Mouse (Mus musculus) urinary bladder, postnatal 10 days (tissue): ENCODE measurements around the gene Uchl4.
A peak's percentile ranks its signal among the peaks of the same experiment; 100 is the strongest.

Experiments used
- DNase-seq: peaks from one replicate; pipeline ENCODE4 v3.0.0; 2022; ENCODE audit warnings: low spot score

The Uchl4 gene

DNA sequence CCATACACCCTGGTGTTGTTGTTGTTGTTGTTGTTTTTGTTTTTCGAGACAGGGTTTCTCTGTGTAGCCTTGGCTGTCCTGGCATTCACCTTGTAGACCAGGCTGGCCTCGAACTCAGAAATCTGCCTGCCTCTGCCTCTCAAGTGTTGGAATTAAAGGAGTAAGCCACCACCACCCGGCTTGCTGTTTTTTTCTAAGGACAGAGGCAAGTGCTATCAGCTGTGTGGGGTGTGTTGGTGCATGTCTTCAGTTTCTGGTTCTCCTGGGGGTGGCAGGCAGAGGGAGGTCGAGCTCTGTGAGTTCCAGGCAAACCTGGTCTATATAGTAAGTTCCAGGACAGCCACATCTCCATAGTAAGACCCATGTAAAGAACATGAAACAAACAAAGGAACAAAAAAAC, 39.3 kb downstream of the Uchl4 start:
- DNase-seq: no peak

GRCm38 (mm10) chr9:64274919-64275318, 39.9 kb downstream of the Uchl4 start:
- DNase-seq: no peak

DNA sequence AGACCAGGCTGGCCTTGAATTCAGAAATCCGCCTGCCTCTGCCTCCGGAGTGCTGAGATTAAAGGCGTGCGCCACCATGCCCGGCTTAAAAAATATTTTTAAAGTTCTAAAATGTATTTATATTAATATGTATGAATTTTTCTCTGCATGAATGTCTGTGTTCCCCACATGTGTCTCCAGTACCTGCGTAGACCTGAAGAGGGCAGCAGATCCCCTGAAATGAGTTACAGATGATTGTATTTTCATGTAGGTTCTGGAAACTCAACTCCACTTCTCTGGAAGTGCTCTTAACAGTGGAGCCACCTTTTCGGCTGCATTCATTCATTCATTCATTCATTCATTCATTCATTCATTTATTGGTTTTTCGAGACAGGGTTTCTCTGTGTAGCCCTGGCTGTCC, 42.7 kb downstream of the Uchl4 start:
- no peak for DNase-seq

DNA sequence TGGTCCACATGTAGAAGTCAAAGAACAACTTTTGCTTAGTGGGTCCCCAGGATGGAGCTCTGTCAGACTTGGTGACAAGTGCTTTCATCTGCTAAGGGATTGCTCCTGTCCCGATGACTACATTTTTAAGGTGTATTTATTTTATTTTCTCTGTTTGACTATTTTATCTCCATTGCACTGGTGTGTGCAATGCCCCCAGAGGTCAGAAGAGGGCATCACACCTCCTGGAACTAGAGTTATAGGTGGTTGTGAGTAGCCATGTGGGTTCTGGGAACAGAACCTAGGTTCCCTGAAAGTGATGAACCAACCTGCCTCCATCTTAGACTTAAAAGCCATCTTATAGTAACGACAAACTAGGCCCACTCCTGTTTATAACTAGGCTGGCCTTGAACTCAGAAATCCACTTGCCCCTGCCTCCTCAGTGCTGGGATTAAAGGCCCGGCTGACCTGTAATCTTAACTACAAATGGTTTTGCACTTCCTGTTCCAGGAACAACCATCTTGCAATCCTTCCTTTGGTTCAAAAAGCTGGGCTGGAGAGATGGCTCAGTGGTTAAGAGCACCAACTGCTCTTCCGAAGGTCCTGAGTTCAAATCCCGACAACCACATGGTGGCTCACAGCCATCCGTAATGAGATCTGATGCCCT, 43.8 kb downstream of the Uchl4 start:
- DNase-seq: no peak

DNA sequence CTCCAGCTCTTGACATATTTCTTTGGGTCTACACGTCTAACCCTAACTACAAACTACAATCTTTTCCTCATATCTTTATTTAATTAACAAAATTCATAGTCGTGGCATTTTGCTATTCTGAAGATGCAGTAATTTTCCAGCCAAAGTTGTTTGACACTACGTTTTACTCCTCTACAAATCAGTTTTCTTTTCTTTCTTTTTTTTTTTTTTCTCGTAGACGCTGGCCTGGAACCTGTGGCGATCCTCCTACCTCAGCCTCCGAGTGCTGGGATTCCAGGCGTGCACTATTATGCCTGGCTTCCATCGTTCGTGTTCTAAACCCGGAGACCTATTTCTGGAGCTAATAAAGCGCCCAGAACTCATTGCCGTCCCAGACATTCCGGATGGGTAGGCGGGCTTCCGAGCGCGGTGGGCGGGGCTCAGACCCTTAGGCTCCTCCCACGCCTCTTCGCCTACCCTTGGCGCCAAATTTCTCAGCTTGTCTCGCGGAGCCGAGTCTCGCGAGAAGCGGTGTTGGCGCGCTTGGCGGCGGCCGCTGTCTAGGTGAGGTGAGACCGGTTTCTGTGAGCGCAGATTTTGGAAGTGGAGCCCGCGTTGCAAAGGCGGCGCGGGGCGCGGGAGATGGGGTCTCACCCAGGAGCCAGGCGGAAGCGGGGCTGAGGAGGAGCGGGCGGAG, 46.2 kb downstream of the Uchl4 start, which contains the start of gene Tipin:
Gene Tipin, plus strand, starts transcription at position 477 of the 676 bp plus-strand sequence.
- peak; percentile 84 for DNase-seq

- DNase-seq: no peak
Observed at GRCm38 (mm10) chr9:64281781-64282178, 46.8 kb downstream of the Uchl4 start.

DNA sequence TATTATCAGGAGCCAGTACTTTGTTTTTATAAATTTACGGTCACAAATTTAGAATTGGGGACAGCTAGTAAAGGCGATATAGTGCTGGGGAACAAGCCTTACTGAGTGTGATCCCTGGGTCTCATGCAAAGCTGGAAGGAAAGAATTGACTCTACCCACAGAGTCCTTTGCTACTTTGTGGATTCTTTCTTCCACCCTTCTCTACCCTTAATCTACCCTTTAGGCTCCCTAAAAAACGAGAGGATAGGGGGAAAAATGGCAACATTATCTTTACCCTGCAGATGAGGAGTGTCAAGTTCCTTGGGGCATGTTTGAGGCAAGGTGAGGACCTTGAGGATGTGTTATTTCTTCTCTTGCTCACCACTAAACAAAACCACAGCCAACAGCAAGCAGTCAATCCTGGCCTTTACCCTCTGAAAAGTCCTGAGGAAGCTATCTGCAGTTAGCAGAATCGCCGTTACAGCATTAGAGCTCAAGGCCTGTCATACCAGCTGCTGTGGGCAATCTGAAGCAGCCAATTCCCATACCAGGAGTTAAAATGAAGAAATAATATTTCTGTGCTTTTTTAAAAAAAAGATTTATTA, 47.5 kb downstream of the Uchl4 start:
- DNase-seq: no peak
